Mouse (Mus musculus) liver, embryonic 14.5 days (tissue): ENCODE data around the gene Stxbp3. TPM values are rescaled to one million over a fixed set of nuclear protein-coding genes. Genes with fewer than 3 reads are reported as not detected.
A peak's percentile ranks its signal among the peaks of the same experiment; 100 is the strongest.

Experiments used
- ATAC-seq: fragments of 200-750 bp; cut with Nextera tagmentation; 2 replicates; pipeline ENCODE4 v1.8.0; 2017; ENCODE audit warnings: moderate number of reproducible peaks, mild to moderate bottlenecking, moderate library complexity; ENCODE audit not compliant: insufficient read depth
- DNase-seq, 3 experiments: peaks; one replicate each; pipeline ENCODE4 v3.0.0-alpha.2; 2012 to 2013; ENCODE audit warnings: low read depth in 3 of 3, low spot score in 3 of 3
- H3K27ac ChIP-seq: fragments of 300-500 bp; sonication (generic); 2 replicates; pipeline ENCODE4 v1.5.1; 2014; ENCODE audit warnings: moderate library complexity, mild to moderate bottlenecking, control low read depth, inconsistent platforms
- H3K27me3 ChIP-seq: fragments of 300-500 bp; sonication (generic); 2 replicates; pipeline ENCODE4 v1.6.1; 2014; ENCODE audit warnings: mild to moderate bottlenecking, low read length, moderate library complexity; ENCODE audit not compliant: control insufficient read depth, insufficient read depth
- H3K36me3 ChIP-seq: fragments of 300-500 bp; sonication (generic); replicated peaks from 2 replicates; pipeline ENCODE4 v1.6.1; 2014; ENCODE audit warnings: low read depth; ENCODE audit not compliant: control insufficient read depth, insufficient read depth
- H3K4me1 ChIP-seq, 2 experiments: fragments of 200-500 bp in 1 of 2; fragments of 300-500 bp in 1 of 2; sonication (generic) in 1 of 2; replicated peaks; 2 replicates each; pipeline ENCODE4 v1.6.1; 2012 to 2014; ENCODE audit warnings: antibody characterized with exemption in 1 of 2, inconsistent platforms in 1 of 2, low read length in 1 of 2; ENCODE audit not compliant: control insufficient read depth in 2 of 2, insufficient read depth in 2 of 2
- H3K4me2 ChIP-seq: fragments of 300-500 bp; sonication (generic); 2 replicates; pipeline ENCODE4 v1.6.1; 2014; ENCODE audit warnings: low read depth, mild to moderate bottlenecking, control low read depth, moderate library complexity
- H3K4me3 ChIP-seq, 2 experiments: fragments of 200-500 bp in 1 of 2; fragments of 300-500 bp in 1 of 2; sonication (generic) in 1 of 2; 2 replicates each; pipeline ENCODE4 v1.5.1; 2012 to 2014; ENCODE audit warnings: low read depth in 2 of 2, low read length in 2 of 2, mild to moderate bottlenecking in 2 of 2, control low read depth in 1 of 2, inconsistent platforms in 1 of 2, moderate library complexity in 1 of 2; ENCODE audit not compliant: insufficient read depth in 1 of 2
- H3K9ac ChIP-seq: fragments of 300-500 bp; sonication (generic); replicated peaks from 2 replicates; pipeline ENCODE4 v1.6.1; 2014; ENCODE audit warnings: mild to moderate bottlenecking, control low read depth, moderate library complexity
- H3K9me3 ChIP-seq: fragments of 300-500 bp; sonication (generic); 2 replicates; pipeline ENCODE4 v1.6.1; 2016; ENCODE audit warnings: low read length, mixed read lengths; ENCODE audit not compliant: control insufficient read depth
- CTCF ChIP-seq: IDR thresholded peaks from 2 replicates; pipeline ENCODE4 v1.5.1; 2016; ENCODE audit warnings: antibody characterized with exemption, low read depth, control low read depth
- EP300 ChIP-seq: IDR thresholded peaks from 2 replicates; pipeline ENCODE4 v1.6.1; 2016; ENCODE audit warnings: antibody characterized with exemption, low read depth
- WGBS: fragments of 180-500 bp; shearing (Covaris S2); extraction: QIAGEN DNeasy Blood & Tissue Kit; methylation state at CpG from one replicate; pipeline ENCODE4 v1.1.7; 2014; ENCODE audit not compliant: insufficient replicate concordance; 5-methylcytosine and 5-hydroxymethylcytosine counted together
- polyA plus RNA-seq, 2 experiments: library from polyadenylated mRNA; depleted of rRNA in 1 of 2; stranded (reverse) in 1 of 2; unstranded in 1 of 2; fragments of >200 nt; fragmentation: Nextera tagmentation in 1 of 2; extraction: Ambion mirVana in 1 of 2; gene quantifications; 2 replicates each; pipeline versions ENCODE4 v1.2.1 to v1.2.3; 2012 to 2014

Gene Stxbp3
- polyA plus RNA-seq (2012; rRNA removed): 5.9 and 11.6 TPM in 2 replicates
- 16.5 and 18.9 TPM in 2 replicates for polyA plus RNA-seq (2014; fragmentation: Nextera tagmentation; extraction: Ambion mirVana)

DNA sequence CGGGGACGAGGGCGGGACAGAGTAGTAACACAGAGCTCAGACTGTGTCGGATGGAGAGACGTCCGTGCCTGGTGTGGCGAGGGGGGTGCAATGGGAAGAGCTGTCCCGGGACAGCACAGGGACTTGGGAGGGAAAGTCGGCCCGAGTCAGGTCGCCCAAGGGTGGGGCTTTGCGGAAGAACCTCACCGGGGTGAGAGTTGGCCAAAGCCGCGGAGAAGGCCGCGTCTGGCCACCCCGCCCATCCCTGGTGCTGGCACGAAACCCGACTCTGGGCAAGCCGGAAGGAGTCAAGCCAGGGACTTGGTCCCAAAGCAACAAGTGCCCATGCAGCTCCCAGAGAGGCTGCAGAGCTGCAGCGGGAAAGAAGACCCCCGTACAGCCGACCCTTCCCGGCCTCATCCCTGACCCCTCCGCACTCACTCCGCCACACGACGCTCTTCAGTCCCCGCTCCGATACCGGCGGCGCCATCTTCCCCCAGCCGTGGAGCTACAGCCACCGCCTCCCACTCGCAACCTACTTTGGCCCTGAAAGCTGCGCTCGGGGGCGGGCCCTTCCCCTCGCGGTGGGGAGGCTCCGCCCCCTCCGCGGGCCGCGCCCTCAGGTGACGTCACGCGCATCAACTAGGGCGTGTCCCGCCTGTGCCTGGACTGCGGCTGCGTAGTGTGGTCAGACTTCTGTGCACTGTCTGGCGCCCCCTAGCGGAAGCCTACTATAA, at the start of gene Stxbp3:
TSS of gene Stxbp3 (minus strand) at position 527 of the 716 bp plus-strand sequence.
- ATAC-seq: peak; percentile 90
- Histone ChIP-seq H3K4me2 (peak within 1 kb of the TSS; percentile 84), H3K9me3 (no peaks in the 10 kb centered on the region), H3K36me3 (0 out of 2 replicates have a peak, but pooled peaks cover 2% of the 10 kb centered on the region), H3K27me3 (no peaks in the 10 kb centered on the region), H3K4me1 (peaks cover 13 to 17% of the 10 kb centered on the region in 2 experiments), H3K4me3 (peak within 1 kb of the TSS; percentile 63 to 84), H3K9ac (peak within 1 kb of the TSS; percentile 81), H3K27ac (peak within 1 kb of the TSS; percentile 90)
- TF ChIP-seq CTCF: peak; percentile 98
- TF ChIP-seq EP300: no peak
- WGBS: under 1% methylated on average over 56 of the region's 56 CpGs
- peak; percentile 92 to 94 (median 92) for DNase-seq

DNA sequence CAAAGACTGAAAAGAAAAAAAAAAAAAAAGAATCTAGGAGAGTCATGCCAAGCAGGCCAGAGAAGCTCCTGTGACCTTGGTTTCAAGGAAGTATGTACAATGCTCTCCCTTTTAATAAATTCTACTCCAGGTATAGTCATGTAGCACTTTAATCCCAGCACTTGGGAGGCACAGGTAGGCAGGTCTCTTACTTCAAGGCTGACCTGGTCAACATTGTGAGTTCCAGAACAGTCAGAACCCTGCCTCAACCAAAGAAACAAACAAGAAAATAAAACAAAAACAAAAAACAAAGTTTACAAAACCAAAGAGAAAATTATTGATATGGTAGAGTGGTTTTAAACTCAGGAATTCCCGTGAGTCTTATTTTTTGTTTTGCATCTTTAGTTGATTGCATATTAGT, 49.6 kb upstream of the Stxbp3 start, which contains the start of gene Fndc7:
TSS of gene Fndc7 (minus strand) at position 101 of the 400 bp plus-strand sequence.
- Histone ChIP-seq H3K27ac (no peak within 1 kb of the TSS), H3K9me3 (no peaks in the 10 kb centered on the region), H3K4me2 (no peak within 1 kb of the TSS), H3K9ac (no peak within 1 kb of the TSS), H3K27me3 (no peaks in the 10 kb centered on the region), H3K4me3 (no peak within 1 kb of the TSS), H3K4me1 (peaks cover 0 to 15% of the 10 kb centered on the region in 2 experiments; a peak in 2 of 4 replicates), H3K36me3 (no peaks in the 10 kb centered on the region)
- TF ChIP-seq EP300: no peak
- TF ChIP-seq CTCF: no peak
- 63% methylated on average over 1 of the region's 1 CpGs for WGBS
- DNase-seq (no peak), ATAC-seq (no peak)

DNA sequence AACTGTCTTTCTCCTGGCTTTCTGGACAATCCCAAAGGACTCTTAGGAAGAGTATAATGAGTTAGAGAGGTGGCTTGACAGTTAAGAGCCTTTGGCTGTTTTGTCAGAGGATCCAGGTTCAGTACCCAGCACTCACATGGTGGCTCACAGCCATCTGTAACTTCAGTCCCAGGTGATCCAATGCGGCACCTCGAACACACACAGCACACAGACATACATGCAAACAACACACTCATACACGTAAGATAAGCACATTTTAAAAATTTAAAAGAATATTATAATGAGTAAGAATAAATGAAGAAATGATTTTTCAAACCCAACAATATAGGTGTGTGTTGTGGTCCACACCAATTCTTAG, 47.3 kb upstream of the Stxbp3 start:
- Histone ChIP-seq H3K36me3 (no peaks in the 10 kb centered on the region), H3K9me3 (no peaks in the 10 kb centered on the region), H3K4me3 (no peak overlapping the region), H3K4me1 (peaks cover 0 to 17% of the 10 kb centered on the region in 2 experiments; a peak in 2 of 4 replicates), H3K27ac (no peak overlapping the region), H3K9ac (no peak overlapping the region), H3K27me3 (no peaks in the 10 kb centered on the region), H3K4me2 (no peak overlapping the region)
- no peak for ATAC-seq
- DNase-seq: no peak
- TF ChIP-seq CTCF: no peak
- TF ChIP-seq EP300: no peak
- 68% methylated on average over 3 of the region's 3 CpGs for WGBS

DNA sequence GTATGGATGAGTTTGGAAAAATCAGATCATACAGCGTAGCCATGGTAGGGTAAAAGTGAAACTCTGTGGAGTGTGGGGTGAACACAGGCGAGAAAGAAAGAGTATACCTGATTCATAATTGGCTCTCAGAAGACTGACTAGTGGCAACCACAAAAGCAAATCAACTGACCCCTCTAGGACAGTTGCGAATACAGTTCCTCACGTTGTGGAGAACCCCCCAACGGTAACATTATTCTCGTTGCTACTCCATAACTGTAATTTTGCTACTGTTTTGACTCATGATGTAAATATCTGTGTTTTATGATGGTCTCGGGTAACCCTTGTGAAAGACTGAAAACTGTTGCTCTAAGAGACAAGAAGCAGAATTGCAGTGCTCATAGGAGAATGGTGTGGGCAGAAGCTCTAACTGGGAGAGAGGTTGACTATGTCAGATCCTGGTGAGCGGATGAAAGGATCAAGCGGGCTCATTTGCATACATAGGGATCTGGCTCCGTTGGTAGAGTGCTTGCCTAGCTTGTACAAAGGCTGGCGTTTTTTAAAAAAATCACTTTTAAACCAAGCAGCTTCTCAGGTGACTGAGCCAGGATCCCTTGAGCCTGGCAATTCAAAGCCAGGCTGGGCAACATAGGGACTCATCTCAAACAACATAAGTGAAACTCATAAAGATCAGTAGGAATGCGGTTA, 46.8 kb upstream of the Stxbp3 start:
- no peak overlapping the region for H3K4me3 ChIP-seq
- H3K27me3 ChIP-seq: no peaks in the 10 kb centered on the region
- no peaks in the 10 kb centered on the region for H3K9me3 ChIP-seq
- 52% methylated on average over 12 of the region's 12 CpGs for WGBS
- ATAC-seq (no peak), DNase-seq (no peak)
- no peak overlapping the region for H3K27ac ChIP-seq
- H3K9ac ChIP-seq: no peak overlapping the region
- no peaks in the 10 kb centered on the region for H3K36me3 ChIP-seq
- TF ChIP-seq EP300 (no peak), CTCF (no peak)
- H3K4me2 ChIP-seq: no peak overlapping the region
- peaks cover 0 to 17% of the 10 kb centered on the region in 2 experiments; a peak in 2 of 4 replicates for H3K4me1 ChIP-seq
